Mouse (Mus musculus) MEL (cell line): Measurements from ENCODE around the gene Slc25a34. TPM values are rescaled to one million over a fixed set of nuclear protein-coding genes. Genes with fewer than 3 reads are reported as not detected.

Experiments used
- DNase-seq: peaks from one replicate; pipeline ENCODE4 v3.0.0; 2011; ENCODE audit warnings: low read depth, low spot score
- H3K27ac ChIP-seq: 2 replicates; pipeline ENCODE4 v1.5.1; 2012; ENCODE audit warnings: low read depth, mild to moderate bottlenecking, control low read depth, low read length, moderate library complexity; ENCODE audit not compliant: control insufficient read depth
- H3K27me3 ChIP-seq, 2 experiments: fragments of 150-350 bp in 1 of 2; sonication (generic) in 1 of 2; 2 replicates each; pipeline ENCODE4 v1.6.1; 2012; ENCODE audit warnings: low read length in 2 of 2, mild to moderate bottlenecking in 2 of 2, improper control_type of control experiment in 1 of 2, moderate library complexity in 1 of 2; ENCODE audit not compliant: insufficient read depth in 2 of 2, control insufficient read depth in 1 of 2
- H3K36me3 ChIP-seq, 2 experiments: 2 replicates each; pipeline ENCODE4 v1.6.1; 2012 to 2014; ENCODE audit warnings: low read length in 2 of 2, improper control_type of control experiment in 1 of 2, inconsistent platforms in 1 of 2, mild to moderate bottlenecking in 1 of 2; ENCODE audit not compliant: insufficient read depth in 2 of 2, control insufficient read depth in 1 of 2
- H3K4me1 ChIP-seq, 2 experiments: fragments of 150-350 bp in 1 of 2; sonication (generic) in 1 of 2; 2 replicates each; pipeline ENCODE4 v1.6.1; 2012; ENCODE audit warnings: low read length in 2 of 2, improper control_type of control experiment in 1 of 2, mild to moderate bottlenecking in 1 of 2; ENCODE audit not compliant: insufficient read depth in 2 of 2, control insufficient read depth in 1 of 2
- H3K4me3 ChIP-seq, 2 experiments: fragments of 150-350 bp in 1 of 2; sonication (generic) in 1 of 2; 2 replicates each; pipeline ENCODE4 v1.5.1; 2012; ENCODE audit warnings: low read depth in 2 of 2, low read length in 2 of 2, mild to moderate bottlenecking in 2 of 2, moderate library complexity in 2 of 2, control low read depth in 1 of 2, improper control_type of control experiment in 1 of 2; ENCODE audit not compliant: control insufficient read depth in 1 of 2, insufficient read depth in 1 of 2
- H3K79me2 ChIP-seq: 2 replicates; pipeline ENCODE4 v1.6.1; 2012; ENCODE audit warnings: mild to moderate bottlenecking, low read length, moderate library complexity; ENCODE audit not compliant: control insufficient read depth, poor library complexity, insufficient read depth
- H3K9ac ChIP-seq: 2 replicates; pipeline ENCODE4 v1.6.1; 2012; ENCODE audit warnings: low read depth, mild to moderate bottlenecking, control low read depth, low read length, moderate library complexity; ENCODE audit not compliant: control insufficient read depth, poor library complexity, severe bottlenecking
- H3K9me3 ChIP-seq: fragments of 150-350 bp; sonication (generic); replicated peaks from 2 replicates; pipeline ENCODE4 v1.6.1; 2012; ENCODE audit warnings: mild to moderate bottlenecking, low read length, improper control_type of control experiment, moderate library complexity; ENCODE audit not compliant: insufficient read depth
- BHLHE40 ChIP-seq: IDR thresholded peaks from 2 replicates; pipeline ENCODE4 v1.6.1; 2012; ENCODE audit warnings: low read depth, mild to moderate bottlenecking, inconsistent platforms, low read length, improper control_type of control experiment, borderline replicate concordance
- CHD1 ChIP-seq: IDR thresholded peaks from 2 replicates; pipeline ENCODE4 v1.6.1; 2012; ENCODE audit warnings: low read depth, mild to moderate bottlenecking, inconsistent platforms, low read length, improper control_type of control experiment
- CTCF ChIP-seq, 3 experiments: IDR thresholded peaks in 2 of 3; conservative IDR thresholded peaks in 1 of 3; 2 replicates each; pipeline ENCODE4 v1.5.1; 2011 to 2012; ENCODE audit warnings: low read length in 3 of 3, low read depth in 2 of 3, mild to moderate bottlenecking in 2 of 3, improper control_type of control experiment in 1 of 3, inconsistent platforms in 1 of 3, mixed read lengths in 1 of 3, moderate library complexity in 1 of 3; ENCODE audit not compliant: control insufficient read depth in 1 of 3, insufficient read depth in 1 of 3, poor library complexity in 1 of 3, severe bottlenecking in 1 of 3
- E2F4 ChIP-seq: IDR thresholded peaks from 2 replicates; pipeline ENCODE4 v1.6.1; 2011; ENCODE audit warnings: low read depth, low read length, improper control_type of control experiment, borderline replicate concordance
- ELF1 ChIP-seq: IDR thresholded peaks from 2 replicates; pipeline ENCODE4 v1.6.1; 2014; ENCODE audit warnings: low read depth, mild to moderate bottlenecking, inconsistent platforms, low read length, improper control_type of control experiment, moderate library complexity
- EP300 ChIP-seq, 2 experiments: IDR thresholded peaks; 2 replicates each; pipeline ENCODE4 v1.6.1; 2011; ENCODE audit warnings: improper control_type of control experiment in 2 of 2, low read length in 2 of 2, low read depth in 1 of 2, mild to moderate bottlenecking in 1 of 2
- ETS1 ChIP-seq: IDR thresholded peaks from 2 replicates; pipeline ENCODE4 v1.6.1; 2012; ENCODE audit warnings: low read depth, mild to moderate bottlenecking, inconsistent platforms, low read length, improper control_type of control experiment, moderate library complexity
- GABPA ChIP-seq: IDR thresholded peaks from 2 replicates; pipeline ENCODE4 v1.6.1; 2012; ENCODE audit warnings: low read depth, mild to moderate bottlenecking, inconsistent platforms, low read length, improper control_type of control experiment, moderate library complexity
- KAT2A ChIP-seq: conservative IDR thresholded peaks from 2 replicates; pipeline ENCODE4 v1.6.1; 2012; ENCODE audit warnings: low read depth, low read length, improper control_type of control experiment, inconsistent platforms
- MAFK ChIP-seq: IDR thresholded peaks from 2 replicates; pipeline ENCODE4 v1.6.1; 2011; ENCODE audit warnings: low read depth, mild to moderate bottlenecking, low read length, improper control_type of control experiment, borderline replicate concordance
- MAZ ChIP-seq: IDR thresholded peaks from 2 replicates; pipeline ENCODE4 v1.6.1; 2012; ENCODE audit warnings: low read depth, mild to moderate bottlenecking, inconsistent platforms, low read length, improper control_type of control experiment
- MXI1 ChIP-seq: IDR thresholded peaks from 2 replicates; pipeline ENCODE4 v1.6.1; 2011; ENCODE audit warnings: mild to moderate bottlenecking, low read depth, low read length, improper control_type of control experiment
- MYB ChIP-seq: IDR thresholded peaks from 2 replicates; pipeline ENCODE4 v1.6.1; 2011; ENCODE audit warnings: mild to moderate bottlenecking, low read depth, low read length, improper control_type of control experiment
- NRF1 ChIP-seq: IDR thresholded peaks from 2 replicates; pipeline ENCODE4 v1.6.1; 2014; ENCODE audit warnings: low read depth, mild to moderate bottlenecking, inconsistent platforms, low read length, improper control_type of control experiment, moderate library complexity; ENCODE audit not compliant: poor library complexity, insufficient read depth, severe bottlenecking
- POLR2A ChIP-seq, 2 experiments: IDR thresholded peaks; 2 replicates each; pipeline ENCODE4 v1.6.1; 2011 to 2012; ENCODE audit warnings: low read length in 2 of 2, mild to moderate bottlenecking in 2 of 2, control low read depth in 1 of 2, improper control_type of control experiment in 1 of 2, low read depth in 1 of 2, moderate library complexity in 1 of 2; ENCODE audit not compliant: control insufficient read depth in 1 of 2, insufficient read depth in 1 of 2, poor library complexity in 1 of 2
- POLR2AphosphoS2 ChIP-seq: IDR thresholded peaks from 2 replicates; pipeline ENCODE4 v1.6.1; 2011; ENCODE audit warnings: low read length, improper control_type of control experiment
- POLR2AphosphoS5 ChIP-seq: IDR thresholded peaks from 2 replicates; pipeline ENCODE4 v1.6.1; 2012; ENCODE audit warnings: low read depth, borderline replicate concordance, mild to moderate bottlenecking, inconsistent platforms, low read length, moderate library complexity, mixed read lengths
- SIN3A ChIP-seq: IDR thresholded peaks from 2 replicates; pipeline ENCODE4 v1.6.1; 2012; ENCODE audit warnings: low read length, improper control_type of control experiment, inconsistent platforms
- SMC3 ChIP-seq: IDR thresholded peaks from 2 replicates; pipeline ENCODE4 v1.6.1; 2011; ENCODE audit warnings: low read depth, low read length, improper control_type of control experiment
- TAL1 ChIP-seq: IDR thresholded peaks from 2 replicates; pipeline ENCODE4 v1.6.1; 2012; ENCODE audit warnings: mild to moderate bottlenecking, inconsistent platforms, low read length, moderate library complexity, mixed read lengths
- TBP ChIP-seq: IDR thresholded peaks from 2 replicates; pipeline ENCODE4 v1.8.0; 2011; ENCODE audit warnings: low read depth, low read length, improper control_type of control experiment
- TCF12 ChIP-seq: IDR thresholded peaks from 2 replicates; pipeline ENCODE4 v1.6.1; 2014; ENCODE audit warnings: low read depth, mild to moderate bottlenecking, inconsistent platforms, low read length, improper control_type of control experiment, moderate library complexity
- USF2 ChIP-seq, 2 experiments: IDR thresholded peaks; 2 replicates each; pipeline ENCODE4 v1.6.1; 2011 to 2012; ENCODE audit warnings: improper control_type of control experiment in 2 of 2, low read length in 2 of 2, borderline replicate concordance in 1 of 2, inconsistent platforms in 1 of 2, low read depth in 1 of 2, mild to moderate bottlenecking in 1 of 2; ENCODE audit not compliant: insufficient read depth in 1 of 2
- ZC3H11A ChIP-seq: IDR thresholded peaks from 2 replicates; pipeline ENCODE4 v1.6.1; 2012; ENCODE audit warnings: low read depth, mild to moderate bottlenecking, inconsistent platforms, low read length, improper control_type of control experiment
- ZMIZ1 ChIP-seq: IDR thresholded peaks from 2 replicates; pipeline ENCODE4 v1.6.1; 2012; ENCODE audit warnings: low read depth, mild to moderate bottlenecking, inconsistent platforms, low read length, improper control_type of control experiment, moderate library complexity
- ZNF384 ChIP-seq: IDR thresholded peaks from 2 replicates; pipeline ENCODE4 v1.6.1; 2012; ENCODE audit warnings: low read depth, mild to moderate bottlenecking, inconsistent platforms, low read length, improper control_type of control experiment
- polyA plus RNA-seq, 2 experiments: library from polyadenylated mRNA; stranded (reverse) in 1 of 2; unstranded in 1 of 2; fragments of >175 nt in 1 of 2; fragments of >200 nt in 1 of 2; gene quantifications; 2 replicates each; pipeline versions ENCODE4 v1.2.1 to v1.2.4; 2012; ENCODE audit warnings: low replicate concordance in 2 of 2, low read depth in 1 of 2; ENCODE audit not compliant: insufficient read length in 2 of 2, insufficient read depth in 1 of 2, missing spikeins in 1 of 2
- total RNA-seq: library from RNA; depleted of rRNA; stranded (reverse); fragments of 300-350 nt; gene quantifications from 2 replicates; pipeline ENCODE4 v1.2.3, GENCODE M21; 2012

Gene Slc25a34
- total and polyA plus RNA-seq, 3 experiments = 0.10 TPM; not detected in 2

- no peak overlapping the region for H3K9ac ChIP-seq
- no peak overlapping the region for H3K27ac ChIP-seq
- no peaks in the 10 kb centered on the region for H3K4me1 ChIP-seq
- no peak for DNase-seq
- TF ChIP-seq TAL1 (no peak), MAFK (no peak), EP300 (IDR thresholded peaks at IDR 0.05; ENCODE audit: low read depth in 1 of 2, low read length in 2 of 2) (no peak), ZMIZ1 (no peak), POLR2AphosphoS5 (no peak), ZNF384 (no peak), KAT2A (no peak), MXI1 (no peak), ELF1 (no peak)
- TF ChIP-seq, all 39 proteins: peak for 0
- no peaks in the 10 kb centered on the region for H3K9me3 ChIP-seq
- H3K4me3 ChIP-seq = no peak overlapping the region
- no peaks in the 10 kb centered on the region for H3K36me3 ChIP-seq
- H3K27me3 ChIP-seq = no peaks in the 10 kb centered on the region; a peak in 1 of 4 replicates
- no peaks in the 10 kb centered on the region for H3K79me2 ChIP-seq
Observed at GRCm38 (mm10) chr4:141605421-141605820, 18.2 kb downstream of the Slc25a34 start.

DNA sequence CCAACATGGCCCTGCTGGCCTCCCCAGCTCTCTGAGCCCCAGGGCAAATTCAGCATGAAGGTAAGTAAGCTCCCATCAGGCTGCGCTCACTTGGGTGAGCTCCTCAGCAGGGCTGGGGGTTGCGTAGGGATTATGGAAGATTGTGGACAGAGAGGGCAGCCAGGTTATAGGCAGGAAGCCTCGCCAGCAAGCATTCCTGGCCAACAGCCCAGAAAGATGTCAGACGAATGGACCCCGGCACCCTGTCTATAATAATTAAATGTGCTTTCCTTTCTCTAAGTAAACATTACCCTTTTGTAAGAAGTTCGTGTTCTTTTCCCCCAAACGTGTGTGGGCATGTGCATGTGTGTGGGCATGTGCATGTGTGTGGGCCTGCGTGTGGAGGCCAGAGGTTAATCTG is 19.1 kb downstream of the Slc25a34 start:
- TF ChIP-seq ETS1 = no peak
- no peak for TF ChIP-seq MXI1
- TF ChIP-seq NRF1 = no peak
- TF ChIP-seq ZC3H11A = no peak
- TF ChIP-seq MYB = no peak
- TF ChIP-seq MAZ = no peak
- TF ChIP-seq E2F4 = no peak
- no peak for TF ChIP-seq GABPA
- no peak for TF ChIP-seq CTCF (IDR thresholded peaks at IDR 0.05 in 2 of 3, conservative IDR thresholded peaks at IDR 0.05 in 1 of 3; ENCODE audit: control insufficient read depth in 1 of 3, insufficient read depth in 1 of 3, low read depth in 2 of 3, low read length in 3 of 3, poor library complexity in 1 of 3, severe bottlenecking in 1 of 3)
- TF ChIP-seq SIN3A = no peak
- no peak for TF ChIP-seq CHD1
- no peak for TF ChIP-seq ZMIZ1
- TF ChIP-seq SMC3 = no peak
- TF ChIP-seq USF2 (IDR thresholded peaks at IDR 0.05; ENCODE audit: borderline replicate concordance in 1 of 2, insufficient read depth in 1 of 2, low read depth in 1 of 2, low read length in 2 of 2) = no peak
- no peak for TF ChIP-seq KAT2A
- TF ChIP-seq POLR2A (IDR thresholded peaks at IDR 0.05; ENCODE audit: control insufficient read depth in 1 of 2, insufficient read depth in 1 of 2, low read depth in 1 of 2, low read length in 2 of 2, poor library complexity in 1 of 2) = no peak
- no peak for TF ChIP-seq TCF12
- no peak for TF ChIP-seq POLR2AphosphoS2
- TF ChIP-seq BHLHE40 = no peak
- TF ChIP-seq TBP = no peak
- H3K4me1 ChIP-seq = no peaks in the 10 kb centered on the region
- H3K79me2 ChIP-seq = no peaks in the 10 kb centered on the region
- H3K36me3 ChIP-seq = no peaks in the 10 kb centered on the region
- H3K9ac ChIP-seq = no peak overlapping the region
- no peak for DNase-seq
- no peak overlapping the region for H3K4me3 ChIP-seq
- H3K27ac ChIP-seq = no peak overlapping the region
- H3K27me3 ChIP-seq = no peaks in the 10 kb centered on the region; a peak in 1 of 4 replicates
- no peaks in the 10 kb centered on the region for H3K9me3 ChIP-seq
